Mouse (Mus musculus): Measurements from ENCODE around the gene Klk4.

- TF ChIP-seq POLR2A (IDR thresholded peaks at IDR 0.05; ENCODE audit: control insufficient read depth, extremely low read depth, insufficient read depth, low read length, poor library complexity): no peak
- TF ChIP-seq CTCF (IDR thresholded peaks at IDR 0.05; ENCODE audit: borderline replicate concordance, control insufficient read depth, extremely low read depth, insufficient read depth, low read length, poor library complexity): no peak
Measured at GRCm38 (mm10) chr7:43928521-43928920, 47.6 kb downstream of the Klk4 start.
